Mouse (Mus musculus) stomach, embryonic 14.5 days (tissue): Measurements from ENCODE around the gene Gm21394. TPM values are rescaled to one million over a fixed set of nuclear protein-coding genes. Genes with fewer than 3 reads are reported as not detected.
"Not testable (repeated sequence)": the region's sequence is repeated elsewhere in the genome, so short reads cannot be mapped to it uniquely, and the experiment has no call there.

ENCODE experiments used
- ATAC-seq: fragments of 200-750 bp; cut with Nextera tagmentation; 2 replicates; pipeline ENCODE4 v1.8.0; 2017; ENCODE audit warnings: low read depth, moderate TSS enrichment; ENCODE audit not compliant: insufficient number of reproducible peaks, insufficient read depth, low FRiP score
- H3K27ac ChIP-seq: fragments of 300-500 bp; sonication (generic); 2 replicates; pipeline ENCODE4 v1.5.1; 2014; ENCODE audit warnings: mild to moderate bottlenecking, low read length, moderate library complexity, mixed read lengths
- H3K27me3 ChIP-seq: fragments of 300-500 bp; sonication (generic); 2 replicates; pipeline ENCODE4 v1.6.1; 2014; ENCODE audit warnings: low read length, control low read depth, mixed read lengths; ENCODE audit not compliant: control insufficient read depth, insufficient read depth
- H3K36me3 ChIP-seq: fragments of 300-500 bp; sonication (generic); 2 replicates; pipeline ENCODE4 v1.6.1; 2014; ENCODE audit warnings: mild to moderate bottlenecking, control low read depth, low read length, moderate library complexity, mixed read lengths; ENCODE audit not compliant: control insufficient read depth, insufficient read depth
- H3K4me1 ChIP-seq: fragments of 300-500 bp; sonication (generic); 2 replicates; pipeline ENCODE4 v1.6.1; 2014; ENCODE audit warnings: low read length, control low read depth, mixed read lengths; ENCODE audit not compliant: control insufficient read depth, insufficient read depth
- H3K4me2 ChIP-seq: fragments of 300-500 bp; sonication (generic); replicated peaks from 2 replicates; pipeline ENCODE4 v1.6.1; 2014; ENCODE audit warnings: low read depth, low read length, control low read depth
- H3K4me3 ChIP-seq: fragments of 300-500 bp; sonication (generic); 2 replicates; pipeline ENCODE4 v1.5.1; 2014; ENCODE audit warnings: low read depth, low read length, control low read depth
- H3K9ac ChIP-seq: fragments of 300-500 bp; sonication (generic); replicated peaks from 2 replicates; pipeline ENCODE4 v1.6.1; 2014; ENCODE audit warnings: low read depth, mild to moderate bottlenecking, control low read depth, low read length, moderate library complexity, mixed read lengths
- H3K9me3 ChIP-seq: fragments of 300-500 bp; sonication (generic); 2 replicates; pipeline ENCODE4 v1.6.1; 2016; ENCODE audit warnings: low read depth, low read length, control low read depth; ENCODE audit not compliant: control insufficient read depth
- WGBS: fragments of 180-500 bp; shearing (Covaris S2); extraction: QIAGEN DNeasy Blood & Tissue Kit; methylation state at CpG from one replicate; pipeline ENCODE4 v1.1.7; 2014; 5-methylcytosine and 5-hydroxymethylcytosine counted together
- polyA plus RNA-seq: library from polyadenylated mRNA; unstranded; fragments of >200 nt; fragmentation: Nextera tagmentation; extraction: Ambion mirVana; gene quantifications from 2 replicates; pipeline ENCODE4 v1.2.1, GENCODE M21; 2014

Gene Gm21394
- not detected in 2 replicates for polyA plus RNA-seq

GRCm38 (mm10) chrY:84564807-84565206, at the start of gene Gm21394:
Gene Gm21394 (minus strand): TSS chrY:84564907.
- H3K36me3 ChIP-seq, ATAC-seq, H3K27ac ChIP-seq, H3K9me3 ChIP-seq, H3K4me2 ChIP-seq, H3K4me1 ChIP-seq, H3K27me3 ChIP-seq, H3K9ac ChIP-seq, H3K4me3 ChIP-seq: not testable (repeated sequence)
- WGBS: no CpG with 5 or more reads among the region's 4 CpGs

Other genes starting within 250 kb of the Gm21394 start
- not detected in 2 replicates for gene Gm21409, start 181.8 kb upstream of the Gm21394 start, polyA plus RNA-seq